Mouse (Mus musculus) layer of hippocampus, adult 18-20 months (tissue): ENCODE measurements around the gene Traf3ip2. TPM values are rescaled to one million over a fixed set of nuclear protein-coding genes. Genes with fewer than 3 reads are reported as not detected.

Experiments
- DNase-seq, 2 experiments: peaks; one replicate each; pipeline ENCODE4 v3.0.0; 2022; ENCODE audit warnings: low spot score in 2 of 2
- total RNA-seq, 2 experiments: library from RNA; stranded (reverse); gene quantifications; 2 replicates each; pipeline ENCODE4 v1.2.3; 2021

Traf3ip2 gene
- total RNA-seq, 2 experiments from 2014 or later = 1.5 to 2.1 TPM

DNA sequence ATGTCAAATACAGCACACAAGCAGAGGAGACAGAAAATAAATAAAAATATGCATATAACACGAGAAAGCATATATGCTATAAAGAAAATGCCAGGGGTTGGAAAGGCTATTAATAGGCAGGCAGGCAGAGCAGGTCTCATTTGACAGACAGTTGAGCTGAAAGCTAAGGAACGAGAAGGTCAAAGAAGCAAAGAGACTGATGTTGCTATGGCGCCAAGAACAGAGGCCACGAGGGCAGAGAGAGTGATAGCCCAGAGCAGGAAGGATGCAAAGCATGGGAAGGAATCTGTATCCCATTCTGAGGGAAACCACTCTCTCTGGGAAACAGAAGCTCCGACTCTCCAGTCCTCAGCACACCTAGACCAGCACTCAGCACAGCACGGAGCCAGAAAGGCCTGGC, 18.1 kb downstream of the Traf3ip2 start:
- no peak for DNase-seq

- DNase-seq = peak in 1 of 2 experiments; percentile 72
Measured at GRCm38 (mm10) chr10:39631627-39632026, 18.9 kb downstream of the Traf3ip2 start.

DNA sequence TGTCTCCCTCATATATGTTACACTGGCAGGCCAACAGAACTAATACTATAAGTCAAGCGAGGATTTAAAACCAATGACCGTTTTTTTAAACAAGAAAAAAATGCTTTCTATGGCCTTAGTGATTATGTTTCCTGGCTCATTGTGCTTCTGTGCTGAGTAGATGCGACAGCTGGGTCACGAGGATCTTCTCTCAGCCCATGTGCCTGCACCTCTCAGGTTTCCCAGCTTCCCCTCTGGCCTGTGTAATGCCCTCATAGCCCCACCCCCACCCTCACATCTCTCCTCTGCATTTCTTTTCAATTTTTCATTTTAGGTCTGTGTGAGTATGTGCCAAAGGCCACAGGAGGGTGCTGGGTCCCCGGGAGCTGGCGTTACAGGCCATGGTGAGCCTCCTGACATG, 20.6 kb downstream of the Traf3ip2 start:
- no peak for DNase-seq

DNA sequence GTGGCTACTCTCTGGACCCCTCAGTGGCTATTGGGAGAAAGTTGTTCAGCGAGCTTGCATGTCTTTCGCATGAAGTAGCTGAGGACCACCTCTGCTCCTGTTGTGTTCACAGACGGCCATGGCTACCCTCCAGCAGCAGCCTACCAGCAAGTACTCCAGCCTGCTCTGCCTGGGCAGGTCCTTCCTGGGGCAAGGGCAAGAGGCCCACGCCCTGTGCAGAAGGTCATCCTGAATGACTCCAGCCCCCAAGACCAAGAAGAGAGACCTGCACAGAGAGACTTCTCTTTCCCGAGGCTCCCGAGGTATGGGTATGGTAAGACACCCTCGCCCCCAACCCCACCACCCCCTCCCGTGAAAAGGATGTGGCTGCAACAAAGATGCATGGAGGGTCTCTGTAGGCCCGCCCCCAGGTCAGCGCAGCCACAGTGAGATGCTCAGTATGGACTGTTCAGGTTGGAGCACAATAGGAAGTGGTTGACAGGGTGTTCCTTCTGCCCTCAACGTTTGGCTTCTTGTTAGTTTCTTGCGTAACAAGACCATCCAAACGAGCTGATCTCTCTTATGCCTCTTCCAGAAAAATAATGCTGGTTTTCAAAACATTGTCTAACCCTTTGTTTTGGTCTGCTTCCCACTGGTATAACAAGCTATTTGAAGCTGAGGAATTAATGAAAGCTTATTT, 21.8 kb downstream of the Traf3ip2 start:
- DNase-seq = no peak

- DNase-seq = no peak
Measured at GRCm38 (mm10) chr10:39638862-39639261, 26.1 kb downstream of the Traf3ip2 start.

GRCm38 (mm10) chr10:39639783-39640182, 27.0 kb downstream of the Traf3ip2 start:
- DNase-seq = no peak

- no peak for DNase-seq
Measured at GRCm38 (mm10) chr10:39640817-39641226, 28.1 kb downstream of the Traf3ip2 start.

DNA sequence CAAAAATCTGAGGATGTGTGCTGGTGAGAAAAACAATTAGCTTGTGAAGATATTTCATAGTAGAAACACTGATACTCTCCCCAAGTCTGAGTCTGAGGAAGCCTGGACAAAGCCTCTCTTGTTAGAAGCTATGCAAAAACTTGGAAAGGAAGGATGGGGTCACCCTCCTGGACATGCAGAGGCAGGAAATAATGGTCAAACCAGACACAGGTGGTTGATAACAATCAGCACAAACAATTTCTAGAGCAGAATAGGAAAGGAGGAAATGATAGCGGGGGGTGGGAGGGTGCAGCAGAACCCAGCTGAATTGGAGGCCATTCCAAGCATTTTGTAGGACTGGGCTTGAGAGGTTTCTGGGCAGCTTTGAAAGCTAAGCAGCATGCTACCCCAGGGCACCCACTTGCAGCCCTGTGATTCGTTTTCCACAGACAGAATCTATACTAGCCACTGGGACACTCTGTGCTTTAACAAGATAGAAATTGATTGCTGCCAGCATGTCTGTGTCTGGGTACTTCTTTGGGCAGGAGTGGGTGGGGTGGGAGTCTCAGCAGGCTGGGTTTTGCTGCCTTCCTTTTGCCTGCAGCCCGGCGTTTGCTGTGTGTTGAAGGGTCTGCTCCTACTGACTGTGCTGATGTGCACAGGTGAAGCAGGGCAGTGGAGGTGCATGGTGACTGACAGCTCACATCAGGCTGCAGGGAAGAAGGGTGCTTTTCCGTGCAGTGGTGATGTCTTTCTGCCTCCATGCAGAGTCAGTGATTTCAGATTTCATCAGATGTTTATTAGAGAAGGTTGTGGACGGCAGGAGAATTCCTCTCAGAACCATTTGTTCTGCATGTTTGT, 33.3 kb downstream of the Traf3ip2 start:
- DNase-seq = peak; percentile 13 to 53

- DNase-seq = no peak
Measured at GRCm38 (mm10) chr10:39646629-39647019, 33.9 kb downstream of the Traf3ip2 start.

- no peak for DNase-seq
Measured at GRCm38 (mm10) chr10:39647118-39647517, 34.4 kb downstream of the Traf3ip2 start.

DNA sequence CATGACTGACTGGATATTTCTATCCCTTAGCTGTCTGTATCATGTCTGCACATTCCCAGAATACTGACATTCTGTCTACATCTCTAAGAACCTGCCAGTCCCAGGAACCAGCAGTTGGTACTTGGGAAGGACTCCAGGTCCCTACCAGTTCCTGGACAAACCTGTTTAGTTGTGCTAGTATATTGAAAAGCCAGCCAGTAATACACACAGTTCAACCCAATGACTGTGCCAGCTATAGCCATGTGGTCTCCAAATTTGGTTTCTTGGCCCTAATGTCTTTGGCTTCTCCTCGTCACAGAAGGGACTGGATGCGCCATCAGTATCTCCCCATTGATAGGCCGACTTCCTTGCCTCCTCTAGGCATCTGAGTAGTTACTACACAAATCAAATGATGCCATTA, 35.5 kb downstream of the Traf3ip2 start:
- no peak for DNase-seq

DNA sequence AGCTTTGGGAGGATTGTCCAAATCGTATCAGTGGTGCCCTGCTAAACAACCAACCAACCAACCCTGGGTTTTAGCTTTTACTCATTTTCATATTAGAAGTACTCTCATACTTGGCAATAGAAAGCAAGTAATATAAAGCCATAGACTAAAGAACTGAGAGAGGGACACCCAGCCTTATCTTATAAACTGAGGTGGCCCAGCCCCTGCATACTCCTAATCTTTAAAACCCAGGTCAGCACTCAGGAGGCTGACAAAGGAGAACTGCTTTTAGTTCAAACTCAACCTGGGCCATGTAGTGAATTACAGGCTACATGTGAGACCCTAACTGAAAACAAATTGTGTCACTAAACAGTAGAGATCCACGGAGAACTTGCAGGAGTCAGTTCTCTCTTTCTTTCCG, 36.8 kb downstream of the Traf3ip2 start:
- no peak for DNase-seq

- DNase-seq = no peak
Measured at GRCm38 (mm10) chr10:39650316-39650715, 37.6 kb downstream of the Traf3ip2 start.

GRCm38 (mm10) chr10:39654001-39654416, 41.3 kb downstream of the Traf3ip2 start:
- no peak for DNase-seq

- DNase-seq = no peak
Measured at GRCm38 (mm10) chr10:39658901-39659410, 46.2 kb downstream of the Traf3ip2 start.

GRCm38 (mm10) chr10:39659411-39660268, 46.9 kb downstream of the Traf3ip2 start:
- DNase-seq = no peak

GRCm38 (mm10) chr10:39660269-39660655, 47.5 kb downstream of the Traf3ip2 start:
- no peak for DNase-seq

DNA sequence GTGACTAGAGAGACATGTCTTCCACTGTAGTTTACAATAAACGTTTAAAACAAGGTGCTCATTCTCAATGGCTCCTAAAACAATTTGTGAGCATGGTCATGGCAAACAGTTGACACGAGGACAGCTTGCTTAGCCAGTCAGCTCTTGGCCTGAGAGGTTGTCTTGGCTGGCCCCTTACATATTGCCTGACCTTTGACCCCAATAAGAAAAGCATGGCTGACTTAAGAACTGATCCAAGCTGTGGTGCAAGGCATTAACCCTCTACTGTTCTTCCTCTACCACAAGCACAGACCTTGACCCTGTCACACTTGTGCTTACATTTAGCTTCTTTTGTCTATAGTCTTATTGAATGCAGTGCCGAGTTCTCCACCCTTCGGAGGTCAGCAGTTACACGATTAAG, 48.0 kb downstream of the Traf3ip2 start:
- no peak for DNase-seq

DNA sequence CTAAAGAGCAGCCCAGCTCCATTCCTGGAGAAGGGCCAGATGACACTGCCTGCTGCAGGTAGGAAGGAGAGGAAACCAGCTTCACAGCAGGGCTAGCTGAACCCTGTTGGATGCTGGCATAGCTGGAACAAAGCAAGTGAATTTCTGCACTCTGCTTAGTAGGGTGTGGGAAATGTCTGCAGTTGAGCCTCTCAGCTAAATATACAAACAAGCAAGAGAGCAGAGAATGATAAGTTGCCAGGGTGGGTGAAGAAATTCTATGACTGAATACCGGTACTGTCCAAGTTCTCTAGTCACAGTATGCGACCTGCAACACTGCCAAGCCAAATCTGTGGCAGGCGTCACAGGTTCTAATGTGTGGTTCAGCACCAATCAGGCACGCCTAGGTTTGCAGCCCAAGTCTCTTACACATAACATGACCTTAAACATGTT, 52.4 kb downstream of the Traf3ip2 start:
- DNase-seq = no peak

- no peak for DNase-seq
Measured at GRCm38 (mm10) chr10:39666027-39666426, 53.3 kb downstream of the Traf3ip2 start.

- DNase-seq = no peak
Measured at GRCm38 (mm10) chr10:39671451-39671850, 58.7 kb downstream of the Traf3ip2 start.
